Mouse (Mus musculus): Measurements from ENCODE around the gene Magoh. TPM values are rescaled to one million over a fixed set of nuclear protein-coding genes. Genes with fewer than 3 reads are reported as not detected.

The Magoh gene
- polyA plus RNA-seq, 1 experiment from 2014 or later: 105 TPM

DNA sequence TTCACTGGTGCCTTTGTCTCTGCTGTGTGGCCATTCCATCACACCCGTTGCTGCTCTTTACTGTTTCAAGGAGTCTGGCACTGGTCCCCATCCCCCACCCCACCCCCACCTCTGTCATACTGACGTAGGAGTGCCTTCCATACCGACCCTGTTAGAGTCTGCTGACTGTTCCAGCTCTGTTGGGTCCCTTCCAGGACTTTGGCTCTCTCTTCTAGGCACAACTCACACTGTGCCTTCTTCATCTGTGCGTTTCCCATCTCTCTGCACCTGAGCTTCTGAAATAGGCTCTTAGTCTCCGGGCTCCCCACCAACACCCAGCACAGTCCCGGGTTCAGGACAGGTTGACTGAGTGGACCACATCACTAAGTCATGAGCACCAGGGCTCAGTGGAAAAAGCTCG, 32.8 kb upstream of the Magoh start:
- H3K27ac ChIP-seq (replicated peaks): no peak overlapping the region
- no peaks in the 10 kb centered on the region for H3K27me3 ChIP-seq (replicated peaks)
- H3K4me3 ChIP-seq (replicated peaks): no peak overlapping the region
- no peak overlapping the region for H3K9ac ChIP-seq (replicated peaks)
- peaks cover 60% of the 10 kb centered on the region for H3K36me3 ChIP-seq
- H3K4me1 ChIP-seq: peaks cover 17% of the 10 kb centered on the region
- no peak for ATAC-seq (ENCODE audit: low FRiP score)
- WGBS: 66% methylated on average over 7 of the region's 7 CpGs
- no peaks in the 10 kb centered on the region for H3K9me3 ChIP-seq (replicated peaks)
- no peak overlapping the region for H3K4me2 ChIP-seq

GRCm38 (mm10) chr4:107848546-107848945, 31.0 kb upstream of the Magoh start:
- Histone ChIP-seq H3K4me3 (replicated peaks) (no peak overlapping the region), H3K4me2 (no peak overlapping the region), H3K27me3 (replicated peaks) (no peaks in the 10 kb centered on the region), H3K36me3 (peaks cover 65% of the 10 kb centered on the region), H3K9ac (replicated peaks) (no peak overlapping the region), H3K9me3 (replicated peaks) (no peaks in the 10 kb centered on the region), H3K27ac (replicated peaks) (no peak overlapping the region), H3K4me1 (peaks cover 9% of the 10 kb centered on the region; the same call in 1 of the 2 replicates)
- no peak for ATAC-seq (ENCODE audit: low FRiP score)
- 94% methylated on average over 5 of the region's 5 CpGs for WGBS

- no peak overlapping the region for H3K4me2 ChIP-seq
- 86% methylated on average over 9 of the region's 9 CpGs for WGBS
- ATAC-seq (ENCODE audit: low FRiP score): no peak
- peaks cover 70% of the 10 kb centered on the region for H3K36me3 ChIP-seq
- H3K27ac ChIP-seq (replicated peaks): no peak overlapping the region
- no peak overlapping the region for H3K9ac ChIP-seq (replicated peaks)
- no peak overlapping the region for H3K4me3 ChIP-seq (replicated peaks)
- H3K27me3 ChIP-seq (replicated peaks): no peaks in the 10 kb centered on the region
- peaks cover 7% of the 10 kb centered on the region; the same call in 1 of the 2 replicates for H3K4me1 ChIP-seq
- H3K9me3 ChIP-seq (replicated peaks): no peaks in the 10 kb centered on the region
Observed at GRCm38 (mm10) chr4:107849621-107850020, 29.9 kb upstream of the Magoh start.

DNA sequence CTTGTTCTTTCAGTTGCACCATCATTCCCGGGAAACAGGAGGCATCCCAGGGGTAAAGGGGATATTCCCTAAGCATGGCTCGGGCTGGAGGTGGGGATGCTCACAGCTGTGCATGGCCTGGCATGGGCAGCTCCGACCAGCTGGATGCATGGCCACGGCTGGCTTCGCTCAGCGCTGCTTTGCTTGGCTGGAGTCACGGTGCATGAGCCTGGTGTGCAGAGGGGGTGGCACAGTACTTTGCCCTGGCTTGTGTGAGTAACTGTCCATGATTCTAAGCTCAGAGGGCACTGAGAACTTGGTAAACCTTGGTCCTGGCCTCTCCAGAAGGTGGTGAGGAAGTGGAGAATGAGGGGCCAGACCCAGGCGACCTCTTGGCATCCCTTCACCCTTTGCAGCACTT, 29.5 kb upstream of the Magoh start:
- ATAC-seq (ENCODE audit: low FRiP score): no peak
- WGBS: 93% methylated on average over 8 of the region's 8 CpGs
- 0 out of 2 replicates have a peak, but pooled peaks cover 3% of the 10 kb centered on the region for H3K4me1 ChIP-seq
- H3K36me3 ChIP-seq: peaks cover 74% of the 10 kb centered on the region
- H3K27ac ChIP-seq (replicated peaks): no peak overlapping the region
- H3K4me2 ChIP-seq: no peak overlapping the region
- H3K9ac ChIP-seq (replicated peaks): no peak overlapping the region
- H3K9me3 ChIP-seq (replicated peaks): no peaks in the 10 kb centered on the region
- H3K27me3 ChIP-seq (replicated peaks): no peaks in the 10 kb centered on the region
- no peak overlapping the region for H3K4me3 ChIP-seq (replicated peaks)

DNA sequence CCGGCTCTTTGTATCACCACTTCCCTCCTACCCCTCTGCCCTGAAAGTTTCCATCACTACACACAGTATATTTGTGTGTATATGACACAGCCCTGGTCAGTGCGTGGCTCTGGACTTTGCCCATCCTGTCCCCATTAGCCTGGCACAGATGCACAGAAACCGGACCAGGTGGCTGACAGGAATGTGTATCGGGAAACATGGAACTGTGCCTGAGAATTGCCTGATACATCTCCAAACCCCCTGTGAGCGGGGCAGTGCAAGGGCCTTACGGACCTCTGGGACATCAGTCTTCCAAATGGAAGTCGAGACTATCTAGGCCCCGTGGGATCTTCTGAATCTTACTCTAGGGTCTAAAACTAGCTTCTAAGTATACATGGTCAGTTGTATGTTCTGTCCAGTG, 26.2 kb upstream of the Magoh start:
- H3K27me3 ChIP-seq (replicated peaks): no peaks in the 10 kb centered on the region
- H3K4me3 ChIP-seq (replicated peaks): no peak overlapping the region
- no peak overlapping the region for H3K27ac ChIP-seq (replicated peaks)
- no peak overlapping the region for H3K9ac ChIP-seq (replicated peaks)
- H3K4me2 ChIP-seq: no peak overlapping the region
- H3K36me3 ChIP-seq: peaks cover 86% of the 10 kb centered on the region
- no peak for ATAC-seq (ENCODE audit: low FRiP score)
- no peaks in the 10 kb centered on the region for H3K9me3 ChIP-seq (replicated peaks)
- H3K4me1 ChIP-seq: no peaks in the 10 kb centered on the region
- WGBS: 95% methylated on average over 8 of the region's 8 CpGs

- no peaks in the 10 kb centered on the region for H3K4me1 ChIP-seq
- H3K27ac ChIP-seq (replicated peaks): no peak overlapping the region
- no peak overlapping the region for H3K9ac ChIP-seq (replicated peaks)
- no peaks in the 10 kb centered on the region for H3K9me3 ChIP-seq (replicated peaks)
- no peaks in the 10 kb centered on the region for H3K27me3 ChIP-seq (replicated peaks)
- H3K4me2 ChIP-seq: no peak overlapping the region
- peaks cover 87% of the 10 kb centered on the region for H3K36me3 ChIP-seq
- WGBS: 89% methylated on average over 7 of the region's 7 CpGs
- no peak for ATAC-seq (ENCODE audit: low FRiP score)
- H3K4me3 ChIP-seq (replicated peaks): no peak overlapping the region
Observed at GRCm38 (mm10) chr4:107853836-107854235, 25.7 kb upstream of the Magoh start.

- Histone ChIP-seq H3K27ac (replicated peaks) (no peak overlapping the region), H3K36me3 (peaks cover 90% of the 10 kb centered on the region), H3K27me3 (replicated peaks) (no peaks in the 10 kb centered on the region), H3K4me3 (replicated peaks) (no peak overlapping the region), H3K9ac (replicated peaks) (no peak overlapping the region), H3K4me2 (no peak overlapping the region), H3K9me3 (replicated peaks) (no peaks in the 10 kb centered on the region), H3K4me1 (no peaks in the 10 kb centered on the region)
- ATAC-seq (ENCODE audit: low FRiP score): no peak
- WGBS: 67% methylated on average over 11 of the region's 11 CpGs
Observed at GRCm38 (mm10) chr4:107856958-107857686, 22.4 kb upstream of the Magoh start.

GRCm38 (mm10) chr4:107858995-107859394, 20.6 kb upstream of the Magoh start:
- WGBS: 85% methylated on average over 7 of the region's 7 CpGs
- H3K4me1 ChIP-seq: no peaks in the 10 kb centered on the region
- ATAC-seq (ENCODE audit: low FRiP score): no peak
- no peaks in the 10 kb centered on the region for H3K9me3 ChIP-seq (replicated peaks)
- H3K27me3 ChIP-seq (replicated peaks): no peaks in the 10 kb centered on the region
- no peak overlapping the region for H3K4me2 ChIP-seq
- no peak overlapping the region for H3K27ac ChIP-seq (replicated peaks)
- H3K9ac ChIP-seq (replicated peaks): no peak overlapping the region; the same call in 1 of the 2 replicates
- H3K36me3 ChIP-seq: peaks cover 90% of the 10 kb centered on the region
- H3K4me3 ChIP-seq (replicated peaks): no peak overlapping the region

DNA sequence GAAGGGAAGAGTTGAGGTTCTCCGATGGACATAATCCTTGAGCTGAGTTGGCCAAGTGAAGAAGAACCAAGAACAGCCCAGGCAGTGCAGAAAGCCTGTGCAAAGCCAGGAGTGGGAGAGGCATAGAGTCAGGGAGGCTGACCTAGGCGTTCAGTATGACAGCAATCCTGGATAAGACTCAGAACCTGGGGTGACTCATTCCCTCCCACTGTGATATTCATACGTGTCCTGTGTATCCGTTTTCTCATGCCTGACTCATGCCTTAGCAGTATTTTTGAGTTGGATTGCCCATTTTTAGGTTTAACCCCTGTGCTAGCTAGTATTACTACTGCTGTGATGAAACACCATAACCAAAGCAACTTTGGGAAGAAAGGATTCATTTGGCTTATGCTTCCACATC, 14.7 kb upstream of the Magoh start:
- Histone ChIP-seq H3K4me3 (replicated peaks) (no peak overlapping the region), H3K9me3 (replicated peaks) (no peaks in the 10 kb centered on the region), H3K36me3 (peaks cover 72% of the 10 kb centered on the region), H3K4me2 (no peak overlapping the region), H3K27me3 (replicated peaks) (no peaks in the 10 kb centered on the region), H3K9ac (replicated peaks) (no peak overlapping the region), H3K4me1 (no peaks in the 10 kb centered on the region), H3K27ac (replicated peaks) (no peak overlapping the region)
- 97% methylated on average over 4 of the region's 4 CpGs for WGBS
- ATAC-seq (ENCODE audit: low FRiP score): no peak

GRCm38 (mm10) chr4:107881631-107882030, 2.1 kb downstream of the Magoh start:
- no peak overlapping the region for H3K4me3 ChIP-seq (replicated peaks)
- H3K9me3 ChIP-seq (replicated peaks): no peaks in the 10 kb centered on the region
- H3K4me1 ChIP-seq: peaks cover 21% of the 10 kb centered on the region

DNA sequence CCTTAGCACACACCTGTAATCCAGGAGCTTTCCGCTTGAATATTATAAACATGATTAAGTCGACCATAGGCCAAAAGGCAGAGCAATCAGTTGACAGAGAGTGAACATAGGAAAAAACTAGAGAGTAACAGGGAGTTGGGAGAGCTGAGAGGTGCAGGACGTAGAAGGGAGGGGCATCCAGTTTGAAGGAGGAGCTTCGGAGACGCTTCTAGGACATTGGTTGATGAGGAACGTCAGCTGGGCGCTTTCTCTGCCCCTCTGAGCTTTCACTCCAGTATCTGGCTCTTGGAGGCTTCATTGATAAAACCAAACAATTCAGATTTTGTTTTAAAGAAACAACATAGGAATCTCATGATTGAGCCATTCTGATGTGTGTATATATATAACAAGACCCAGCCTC, 6.8 kb downstream of the Magoh start:
- no peak for ATAC-seq (ENCODE audit: low FRiP score)
- Histone ChIP-seq H3K36me3 (peaks cover 57% of the 10 kb centered on the region), H3K27me3 (replicated peaks) (no peaks in the 10 kb centered on the region), H3K27ac (replicated peaks) (no peak overlapping the region), H3K4me1 (peaks cover 21% of the 10 kb centered on the region), H3K4me3 (replicated peaks) (no peak overlapping the region), H3K9ac (replicated peaks) (no peak overlapping the region), H3K4me2 (no peak overlapping the region), H3K9me3 (replicated peaks) (no peaks in the 10 kb centered on the region)
- WGBS: 80% methylated on average over 7 of the region's 7 CpGs

More at GRCm38 (mm10) chr4:107881631-107882030, 2.1 kb downstream of the Magoh start:
- Histone ChIP-seq H3K9ac (replicated peaks) (no peak overlapping the region), H3K36me3 (peaks cover 51% of the 10 kb centered on the region), H3K27me3 (replicated peaks) (no peaks in the 10 kb centered on the region), H3K4me2 (no peak overlapping the region), H3K27ac (replicated peaks) (no peak overlapping the region)
- 95% methylated on average over 1 of the region's 1 CpGs for WGBS
- no peak for ATAC-seq (ENCODE audit: low FRiP score)

DNA sequence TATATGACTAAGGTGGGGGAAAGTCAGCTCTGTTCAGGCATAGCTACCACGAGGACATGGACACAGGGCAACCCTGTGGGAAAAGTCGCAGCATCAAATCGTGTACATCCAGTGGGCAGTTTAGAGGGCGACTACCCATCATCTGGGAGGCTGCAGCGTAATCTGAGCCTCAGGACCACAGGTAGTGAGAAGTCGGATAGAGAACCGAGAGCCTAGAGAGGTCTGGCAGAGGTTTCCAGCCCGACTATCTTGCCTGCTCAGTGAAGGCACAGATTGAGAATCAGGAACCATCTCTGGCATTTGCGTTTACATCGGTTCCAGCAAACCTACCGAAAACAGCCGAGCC, 9.8 kb downstream of the Magoh start:
- Histone ChIP-seq H3K4me1 (peaks cover 21% of the 10 kb centered on the region), H3K27ac (replicated peaks) (peak overlapping the region; percentile 98), H3K27me3 (replicated peaks) (no peaks in the 10 kb centered on the region), H3K4me3 (replicated peaks) (peak overlapping the region; percentile 65), H3K9ac (replicated peaks) (peak overlapping the region; percentile 72), H3K36me3 (peaks cover 49% of the 10 kb centered on the region), H3K4me2 (peak overlapping the region; percentile 84), H3K9me3 (replicated peaks) (no peaks in the 10 kb centered on the region)
- 1% methylated on average over 12 of the region's 12 CpGs for WGBS
- peak; percentile 51 for ATAC-seq (ENCODE audit: low FRiP score)
